Mouse (Mus musculus): ENCODE results near the gene Cntln. TPM values are rescaled to one million over a fixed set of nuclear protein-coding genes. Genes with fewer than 3 reads are reported as not detected.

The Cntln gene
- 1.3 and 1.7 TPM in 2 replicates for polyA plus RNA-seq (2012; rRNA removed)

- no peaks in the 10 kb centered on the region for H3K27me3 ChIP-seq (ENCODE audit: control insufficient read depth, insufficient read depth, low read length)
- peak within 1 kb of the TSS; percentile 97 for H3K4me3 ChIP-seq (ENCODE audit: control insufficient read depth, insufficient read depth, low read length)
- H3K27ac ChIP-seq (ENCODE audit: control insufficient read depth, insufficient read depth, low read length) = no peak within 1 kb of the TSS
- H3K36me3 ChIP-seq (ENCODE audit: control insufficient read depth, insufficient read depth, low read length) = no peaks in the 10 kb centered on the region
- H3K4me1 ChIP-seq (replicated peaks; ENCODE audit: control insufficient read depth, insufficient read depth, low read length) = peaks cover 4% of the 10 kb centered on the region; the same call in 1 of the 2 replicates
- peak; percentile 49; the same call in 1 of the 2 replicates for TF ChIP-seq CTCF (IDR thresholded peaks at IDR 0.05; ENCODE audit: borderline replicate concordance, control insufficient read depth, extremely low read depth, insufficient read depth, low read length, poor library complexity)
- 0 out of 2 replicates have a peak, but pooled peaks have one; percentile 28 for TF ChIP-seq POLR2A (IDR thresholded peaks at IDR 0.05; ENCODE audit: control insufficient read depth, extremely low read depth, insufficient read depth, low read length, poor library complexity)
- peak; percentile 83 for DNase-seq
- WGBS = 3% methylated on average over 50 of the region's 50 CpGs
Measured at GRCm38 (mm10) chr4:84884111-84884538, at the start of gene Cntln. Cntln (plus strand) TSS chr4:84884309.

- Histone ChIP-seq H3K27me3 (ENCODE audit: control insufficient read depth, insufficient read depth, low read length) (no peaks in the 10 kb centered on the region), H3K27ac (ENCODE audit: control insufficient read depth, insufficient read depth, low read length) (no peak overlapping the region), H3K36me3 (ENCODE audit: control insufficient read depth, insufficient read depth, low read length) (no peaks in the 10 kb centered on the region), H3K4me1 (replicated peaks; ENCODE audit: control insufficient read depth, insufficient read depth, low read length) (no peaks in the 10 kb centered on the region), H3K4me3 (ENCODE audit: control insufficient read depth, insufficient read depth, low read length) (no peak overlapping the region)
- peak; percentile 13 for DNase-seq
- TF ChIP-seq POLR2A (IDR thresholded peaks at IDR 0.05; ENCODE audit: control insufficient read depth, extremely low read depth, insufficient read depth, low read length, poor library complexity) (no peak), CTCF (IDR thresholded peaks at IDR 0.05; ENCODE audit: borderline replicate concordance, control insufficient read depth, extremely low read depth, insufficient read depth, low read length, poor library complexity) (no peak)
- WGBS = 47% methylated on average over 5 of the region's 5 CpGs
Measured at GRCm38 (mm10) chr4:84836979-84837378, 47.1 kb upstream of the Cntln start.

- WGBS = 93% methylated on average over 3 of the region's 3 CpGs
- no peaks in the 10 kb centered on the region for H3K36me3 ChIP-seq (ENCODE audit: control insufficient read depth, insufficient read depth, low read length)
- no peaks in the 10 kb centered on the region for H3K4me1 ChIP-seq (replicated peaks; ENCODE audit: control insufficient read depth, insufficient read depth, low read length)
- no peaks in the 10 kb centered on the region for H3K27me3 ChIP-seq (ENCODE audit: control insufficient read depth, insufficient read depth, low read length)
- no peak overlapping the region for H3K27ac ChIP-seq (ENCODE audit: control insufficient read depth, insufficient read depth, low read length)
- H3K4me3 ChIP-seq (ENCODE audit: control insufficient read depth, insufficient read depth, low read length) = no peak overlapping the region
- TF ChIP-seq POLR2A (IDR thresholded peaks at IDR 0.05; ENCODE audit: control insufficient read depth, extremely low read depth, insufficient read depth, low read length, poor library complexity) (no peak), CTCF (IDR thresholded peaks at IDR 0.05; ENCODE audit: borderline replicate concordance, control insufficient read depth, extremely low read depth, insufficient read depth, low read length, poor library complexity) (no peak)
- no peak for DNase-seq
Measured at GRCm38 (mm10) chr4:84838545-84838944, 45.6 kb upstream of the Cntln start.

GRCm38 (mm10) chr4:84839466-84839865 is 44.6 kb upstream of the Cntln start:
- no peak for TF ChIP-seq POLR2A (IDR thresholded peaks at IDR 0.05; ENCODE audit: control insufficient read depth, extremely low read depth, insufficient read depth, low read length, poor library complexity)
- TF ChIP-seq CTCF (IDR thresholded peaks at IDR 0.05; ENCODE audit: borderline replicate concordance, control insufficient read depth, extremely low read depth, insufficient read depth, low read length, poor library complexity) = no peak
- Histone ChIP-seq H3K36me3 (ENCODE audit: control insufficient read depth, insufficient read depth, low read length) (no peaks in the 10 kb centered on the region), H3K27me3 (ENCODE audit: control insufficient read depth, insufficient read depth, low read length) (no peaks in the 10 kb centered on the region), H3K27ac (ENCODE audit: control insufficient read depth, insufficient read depth, low read length) (no peak overlapping the region), H3K4me3 (ENCODE audit: control insufficient read depth, insufficient read depth, low read length) (no peak overlapping the region), H3K4me1 (replicated peaks; ENCODE audit: control insufficient read depth, insufficient read depth, low read length) (no peaks in the 10 kb centered on the region)
- WGBS = 82% methylated on average over 2 of the region's 2 CpGs
- DNase-seq = no peak

- H3K4me3 ChIP-seq (ENCODE audit: control insufficient read depth, insufficient read depth, low read length) = no peak overlapping the region
- 93% methylated on average over 2 of the region's 2 CpGs for WGBS
- H3K4me1 ChIP-seq (replicated peaks; ENCODE audit: control insufficient read depth, insufficient read depth, low read length) = no peaks in the 10 kb centered on the region
- no peak for DNase-seq
- H3K36me3 ChIP-seq (ENCODE audit: control insufficient read depth, insufficient read depth, low read length) = no peaks in the 10 kb centered on the region
- H3K27me3 ChIP-seq (ENCODE audit: control insufficient read depth, insufficient read depth, low read length) = no peaks in the 10 kb centered on the region
- no peak overlapping the region for H3K27ac ChIP-seq (ENCODE audit: control insufficient read depth, insufficient read depth, low read length)
- TF ChIP-seq CTCF (IDR thresholded peaks at IDR 0.05; ENCODE audit: borderline replicate concordance, control insufficient read depth, extremely low read depth, insufficient read depth, low read length, poor library complexity) = no peak
- no peak for TF ChIP-seq POLR2A (IDR thresholded peaks at IDR 0.05; ENCODE audit: control insufficient read depth, extremely low read depth, insufficient read depth, low read length, poor library complexity)
Measured at GRCm38 (mm10) chr4:84857588-84857987, 26.5 kb upstream of the Cntln start.

- H3K4me3 ChIP-seq (ENCODE audit: control insufficient read depth, insufficient read depth, low read length) = no peak overlapping the region
- TF ChIP-seq POLR2A (IDR thresholded peaks at IDR 0.05; ENCODE audit: control insufficient read depth, extremely low read depth, insufficient read depth, low read length, poor library complexity) (no peak), CTCF (IDR thresholded peaks at IDR 0.05; ENCODE audit: borderline replicate concordance, control insufficient read depth, extremely low read depth, insufficient read depth, low read length, poor library complexity) (no peak)
- no peaks in the 10 kb centered on the region for H3K27me3 ChIP-seq (ENCODE audit: control insufficient read depth, insufficient read depth, low read length)
- H3K27ac ChIP-seq (ENCODE audit: control insufficient read depth, insufficient read depth, low read length) = no peak overlapping the region
- DNase-seq = peak; percentile 40
- H3K4me1 ChIP-seq (replicated peaks; ENCODE audit: control insufficient read depth, insufficient read depth, low read length) = no peaks in the 10 kb centered on the region
- H3K36me3 ChIP-seq (ENCODE audit: control insufficient read depth, insufficient read depth, low read length) = no peaks in the 10 kb centered on the region
- WGBS = 33% methylated on average over 3 of the region's 3 CpGs
Measured at GRCm38 (mm10) chr4:84876347-84876746, 7.8 kb upstream of the Cntln start.

GRCm38 (mm10) chr4:84883646-84884045 is 463 bp upstream of the Cntln start:
- Histone ChIP-seq H3K4me1 (replicated peaks; ENCODE audit: control insufficient read depth, insufficient read depth, low read length) (peaks cover 4% of the 10 kb centered on the region; the same call in 1 of the 2 replicates), H3K27ac (ENCODE audit: control insufficient read depth, insufficient read depth, low read length) (no peak overlapping the region), H3K27me3 (ENCODE audit: control insufficient read depth, insufficient read depth, low read length) (no peaks in the 10 kb centered on the region), H3K36me3 (ENCODE audit: control insufficient read depth, insufficient read depth, low read length) (no peaks in the 10 kb centered on the region), H3K4me3 (ENCODE audit: control insufficient read depth, insufficient read depth, low read length) (peak overlapping the region; percentile 97; the same call in 1 of the 2 replicates)
- TF ChIP-seq POLR2A (IDR thresholded peaks at IDR 0.05; ENCODE audit: control insufficient read depth, extremely low read depth, insufficient read depth, low read length, poor library complexity) (no peak), CTCF (IDR thresholded peaks at IDR 0.05; ENCODE audit: borderline replicate concordance, control insufficient read depth, extremely low read depth, insufficient read depth, low read length, poor library complexity) (no peak)
- no peak for DNase-seq
- WGBS = 95% methylated on average over 12 of the region's 12 CpGs

Measured in thymus, adult 2 months (tissue).